Mouse (Mus musculus): ENCODE results near the gene Sec23a.
A peak's percentile ranks its signal among the peaks of the same experiment; 100 is the strongest.
"Not testable (repeated sequence)": the region's sequence is repeated elsewhere in the genome, so short reads cannot be mapped to it uniquely, and the experiment has no call there.

The Sec23a gene

DNA sequence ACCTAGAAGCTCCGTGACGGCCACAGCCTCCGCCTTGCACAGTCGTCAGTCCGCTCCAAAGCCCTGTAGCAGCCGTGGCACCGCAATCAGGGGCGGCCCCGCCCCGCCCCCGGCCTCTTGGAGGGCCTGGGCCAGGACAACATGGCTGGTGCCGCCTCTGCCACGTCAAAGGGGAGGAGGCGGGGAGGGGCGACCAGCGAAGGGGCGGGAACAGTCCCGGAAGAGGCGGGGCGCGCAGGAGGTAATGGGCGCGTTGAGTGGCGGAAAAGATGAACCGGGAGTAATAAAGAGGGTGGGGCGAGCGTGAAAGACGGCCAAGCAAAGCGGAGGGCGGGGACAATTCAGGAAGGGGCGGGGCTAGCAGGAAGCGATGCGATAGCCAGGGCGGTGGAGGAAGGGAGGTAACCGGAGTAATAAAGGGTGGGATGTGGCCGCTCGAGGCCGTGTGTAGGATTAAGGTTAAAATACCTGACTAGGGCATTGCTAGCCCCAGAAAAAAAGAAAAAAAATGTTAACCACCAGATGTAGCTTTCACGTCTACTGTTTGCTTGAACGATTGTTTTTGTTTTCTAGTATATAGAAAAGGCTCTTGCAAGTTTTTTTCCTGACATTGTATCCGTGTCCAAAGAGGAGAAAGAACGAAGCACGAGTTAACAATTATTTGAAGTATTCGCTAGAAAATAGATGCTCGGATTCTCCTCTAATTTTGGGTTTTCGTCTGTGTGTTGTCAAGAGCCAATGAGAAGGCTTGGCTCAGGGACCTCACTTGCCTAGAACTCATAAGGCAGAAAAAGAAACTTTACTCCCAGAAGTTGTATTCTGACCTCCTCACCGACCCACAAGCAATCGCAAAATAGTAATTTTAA is at the start of gene Sec23a:
Sec23a (minus strand) TSS at position 174 of the 866 bp plus-strand sequence.
- peak; percentile 99 for DNase-seq

DNA sequence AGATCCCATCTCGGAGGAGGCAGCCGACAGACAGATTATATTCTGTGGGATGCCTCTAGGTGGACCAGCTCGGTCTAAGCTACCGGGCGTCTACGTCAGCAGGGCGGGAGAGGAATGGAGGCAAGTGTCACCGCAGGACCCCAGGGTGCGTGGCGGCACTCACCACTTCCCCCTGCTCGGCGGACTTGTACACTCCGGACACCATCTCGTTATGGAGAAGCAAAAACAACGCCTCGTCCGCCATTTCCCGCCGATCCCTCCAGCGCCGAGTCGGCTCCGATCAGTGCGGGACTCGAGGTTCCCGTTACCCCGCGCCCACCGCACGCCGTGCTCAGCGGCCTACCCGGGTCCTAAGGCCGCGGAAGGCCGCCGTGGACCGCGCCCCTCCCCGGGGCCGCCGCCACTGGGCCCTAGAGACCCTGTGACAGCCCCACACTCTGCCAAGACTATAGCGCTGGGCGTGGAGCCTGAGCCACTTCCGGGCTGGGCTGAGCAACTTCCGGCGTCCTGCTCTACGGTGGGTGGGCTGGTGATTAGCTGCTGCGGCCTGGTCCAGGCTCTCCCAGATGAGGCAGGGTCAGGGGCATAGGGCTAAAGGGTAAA is 49.3 kb upstream of the Sec23a start, which contains the start of gene Trappc6b:
Trappc6b (minus strand) TSS at position 480 of the 603 bp plus-strand sequence.
- peak; percentile 92 for DNase-seq

DNA sequence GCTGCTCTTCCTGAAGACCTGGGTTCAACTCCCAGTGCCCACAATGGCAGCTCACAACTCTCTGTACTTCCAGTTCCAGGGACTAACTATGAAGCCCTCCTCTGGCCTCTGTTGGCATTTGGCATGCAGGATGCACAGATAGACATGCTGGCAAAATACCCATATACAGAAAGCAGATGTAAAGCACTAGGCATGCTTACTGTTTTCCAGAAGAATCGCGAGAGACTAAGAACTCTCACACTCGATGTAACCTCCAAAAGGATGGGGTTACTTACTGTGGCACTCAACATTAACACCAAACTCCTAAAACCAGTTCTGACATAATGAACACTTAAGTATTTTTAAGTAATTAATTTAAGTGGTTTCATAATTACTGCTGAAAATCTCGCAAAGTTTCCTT is 48.5 kb upstream of the Sec23a start:
- DNase-seq = no peak

DNA sequence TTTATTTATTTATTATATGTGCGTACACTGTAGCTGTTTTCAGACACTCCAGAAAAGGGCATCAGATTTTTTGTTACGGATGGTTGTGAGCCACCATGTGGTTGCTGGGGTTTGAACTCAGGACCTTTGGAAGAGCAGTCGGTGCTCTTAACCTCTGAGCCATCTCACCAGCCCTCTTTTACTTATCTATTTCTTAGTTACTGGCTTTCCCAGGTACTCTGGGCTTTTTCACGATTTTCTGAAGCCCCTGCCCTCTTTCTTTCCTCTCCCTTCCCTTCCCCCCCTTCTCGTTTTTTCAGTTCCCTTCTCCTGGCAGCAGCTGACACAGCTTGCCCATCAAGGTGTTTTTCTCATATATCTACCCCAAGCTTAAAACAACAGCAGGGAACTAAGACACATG is 46.4 kb upstream of the Sec23a start:
- DNase-seq = not testable (repeated sequence)

DNA sequence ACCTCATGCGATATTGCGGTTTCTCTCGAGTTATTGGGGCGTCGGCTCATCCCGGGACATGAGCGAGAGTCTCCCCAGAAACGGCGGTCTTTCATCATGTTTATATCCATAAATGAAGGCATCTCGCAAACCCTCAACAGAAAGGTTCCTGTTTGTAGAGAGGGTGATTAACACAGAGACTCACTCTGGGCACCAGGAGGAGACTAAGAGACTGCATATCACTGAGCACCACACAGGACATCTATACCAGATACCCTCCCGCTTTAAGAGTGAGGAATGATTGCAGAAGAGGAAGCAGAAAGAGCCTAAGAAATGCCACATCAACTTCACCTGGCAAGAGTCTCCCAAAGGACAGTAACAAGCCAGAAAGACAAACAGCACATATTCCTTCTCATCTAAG is 44.4 kb upstream of the Sec23a start:
- DNase-seq = no peak

DNA sequence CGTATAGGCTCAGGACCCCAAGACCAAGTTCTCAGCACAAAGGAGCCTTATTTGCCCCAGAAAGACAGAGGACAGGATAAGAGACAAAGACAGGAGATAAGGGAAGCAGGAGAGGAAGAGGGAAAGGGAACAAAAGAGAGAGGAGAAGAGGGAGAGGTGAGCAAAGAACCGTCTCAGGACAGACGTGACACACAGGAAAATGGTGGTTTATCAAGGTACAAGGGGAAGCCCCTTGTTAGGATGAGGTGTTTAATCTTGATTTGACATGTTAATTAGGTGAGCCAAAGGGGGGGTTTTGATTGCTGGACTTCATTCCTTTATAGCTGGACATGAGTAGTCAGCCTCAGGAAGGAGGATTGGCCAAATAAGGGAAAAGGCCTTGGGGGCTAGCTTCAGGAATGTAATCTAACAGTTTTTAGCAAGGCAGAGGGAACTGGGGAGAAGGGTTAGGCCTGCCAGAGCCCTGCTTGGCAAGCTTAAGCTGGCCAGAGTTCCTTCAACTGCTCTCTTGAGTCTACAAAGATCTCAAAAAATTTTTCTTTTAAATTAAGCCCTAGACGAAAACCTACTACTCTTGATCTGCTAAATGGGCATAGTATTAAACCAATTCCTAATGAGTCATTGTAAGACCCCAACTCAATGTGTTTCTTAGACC is 43.5 kb upstream of the Sec23a start:
- DNase-seq = no peak

DNA sequence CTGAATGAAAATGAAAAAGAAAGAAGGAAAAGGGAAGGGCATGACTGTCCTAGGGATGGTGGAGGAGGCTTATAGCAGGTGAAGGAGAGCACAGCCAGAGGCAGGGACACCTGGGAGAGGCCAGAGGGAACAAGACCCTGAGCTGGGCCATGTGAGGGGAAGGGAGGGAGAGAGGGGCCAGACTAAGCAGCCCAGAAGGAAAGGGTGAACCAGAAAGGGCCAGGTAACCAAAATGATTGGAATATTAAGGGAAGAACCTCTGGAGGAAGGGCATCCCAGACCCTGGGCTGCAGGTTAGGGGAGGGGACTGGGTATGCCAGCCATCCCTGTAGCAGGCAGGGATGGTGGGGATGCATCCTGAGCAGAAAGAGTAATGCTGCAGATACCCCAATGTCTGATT is 42.2 kb upstream of the Sec23a start:
- no peak for DNase-seq

DNA sequence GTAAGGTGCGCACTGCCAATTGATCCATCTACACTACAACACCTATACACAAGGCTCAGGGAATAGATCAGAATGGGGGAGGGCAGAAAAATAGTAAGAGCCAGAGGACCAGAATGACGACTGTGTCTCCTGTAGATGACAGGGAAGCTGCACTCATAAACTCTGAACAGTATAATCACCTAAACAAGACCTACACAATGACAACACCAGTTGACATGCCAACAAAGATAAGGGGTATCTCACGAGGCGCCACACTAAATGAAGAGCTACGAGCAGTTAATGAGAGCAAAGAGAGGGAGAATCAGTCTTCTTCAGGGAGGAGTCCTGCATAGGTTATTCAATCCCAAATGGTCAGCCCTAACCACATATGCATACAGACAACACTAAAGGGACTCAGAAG is 41.3 kb upstream of the Sec23a start:
- no peak for DNase-seq

DNA sequence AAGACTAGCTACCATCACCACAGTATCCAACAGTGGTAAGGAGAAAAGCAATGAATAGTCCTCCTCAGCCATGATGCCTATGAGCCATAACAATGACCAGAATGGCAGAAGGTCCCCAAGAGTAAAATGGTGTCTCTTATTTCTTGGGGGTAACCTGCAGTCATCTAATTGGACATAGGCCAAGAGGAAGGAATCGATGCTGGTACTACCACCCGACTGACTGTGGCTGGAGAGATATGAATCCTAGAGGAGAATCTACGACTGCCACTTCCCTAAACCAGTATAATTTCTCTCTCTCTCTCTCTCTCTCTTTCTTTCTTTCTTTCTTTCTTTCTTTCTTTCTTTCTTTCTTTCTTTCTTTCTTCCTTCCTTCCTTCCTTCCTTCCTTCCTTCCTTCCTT is 40.7 kb upstream of the Sec23a start:
- no peak for DNase-seq

DNA sequence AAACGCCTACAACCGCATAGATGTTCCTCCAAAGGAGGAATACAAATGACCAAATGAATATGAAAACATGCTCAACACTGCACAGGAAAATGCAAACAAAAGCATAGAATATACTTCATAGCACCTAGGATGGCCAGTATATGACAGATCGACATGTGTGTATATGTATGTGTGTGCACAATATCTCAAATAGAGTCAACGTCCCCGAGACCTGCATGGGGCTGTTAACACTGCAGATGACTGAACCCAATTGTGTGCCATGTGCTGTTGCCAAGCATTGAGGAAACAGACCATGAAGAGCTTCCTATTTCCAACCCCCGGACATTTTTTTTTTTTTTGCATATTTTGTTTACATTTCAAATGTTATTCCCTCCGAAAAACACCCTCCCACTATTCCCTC is 29.0 kb upstream of the Sec23a start:
- no peak for DNase-seq

DNA sequence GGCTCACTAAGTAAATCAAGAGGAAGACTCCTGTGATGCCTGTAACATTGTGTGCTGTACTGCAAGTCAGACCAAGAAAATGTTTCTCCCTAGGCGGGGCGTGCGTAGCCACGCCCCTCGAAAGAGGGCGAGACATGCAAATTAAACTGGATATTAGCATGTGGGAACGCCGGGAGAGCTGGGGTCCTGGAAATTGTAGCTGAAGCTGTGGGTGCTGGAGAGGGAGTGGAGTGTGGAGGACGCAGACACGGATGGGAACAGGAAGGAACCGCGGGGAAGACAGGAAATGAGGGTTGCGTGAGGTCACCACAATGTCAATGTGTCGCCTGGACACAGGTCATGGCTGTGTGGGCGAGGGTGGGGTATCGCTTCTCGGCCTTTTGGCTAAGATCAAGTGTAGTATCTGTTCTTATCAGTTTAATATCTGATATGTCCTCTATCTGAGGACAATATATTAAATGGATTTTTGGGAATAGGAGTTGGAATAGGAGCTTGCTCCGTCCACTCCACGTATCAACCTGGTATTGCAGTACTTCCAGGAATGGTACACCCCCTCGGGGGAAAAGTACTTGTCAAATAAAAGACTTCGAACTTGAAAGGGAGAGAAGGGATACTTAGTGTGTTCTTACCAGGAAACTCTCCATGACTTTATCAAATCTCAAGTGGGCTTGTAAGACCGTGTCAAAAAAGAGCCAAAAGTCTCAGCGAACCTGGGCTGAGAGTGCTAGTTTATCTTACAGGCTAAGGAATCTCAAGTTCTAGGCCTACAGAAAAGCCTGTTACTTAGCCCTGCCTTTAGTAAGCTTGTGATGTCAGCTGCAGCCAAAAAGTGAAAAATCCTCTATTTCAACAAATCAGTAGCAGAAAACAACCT is 28.4 kb upstream of the Sec23a start:
- DNase-seq = peak; percentile 73

DNA sequence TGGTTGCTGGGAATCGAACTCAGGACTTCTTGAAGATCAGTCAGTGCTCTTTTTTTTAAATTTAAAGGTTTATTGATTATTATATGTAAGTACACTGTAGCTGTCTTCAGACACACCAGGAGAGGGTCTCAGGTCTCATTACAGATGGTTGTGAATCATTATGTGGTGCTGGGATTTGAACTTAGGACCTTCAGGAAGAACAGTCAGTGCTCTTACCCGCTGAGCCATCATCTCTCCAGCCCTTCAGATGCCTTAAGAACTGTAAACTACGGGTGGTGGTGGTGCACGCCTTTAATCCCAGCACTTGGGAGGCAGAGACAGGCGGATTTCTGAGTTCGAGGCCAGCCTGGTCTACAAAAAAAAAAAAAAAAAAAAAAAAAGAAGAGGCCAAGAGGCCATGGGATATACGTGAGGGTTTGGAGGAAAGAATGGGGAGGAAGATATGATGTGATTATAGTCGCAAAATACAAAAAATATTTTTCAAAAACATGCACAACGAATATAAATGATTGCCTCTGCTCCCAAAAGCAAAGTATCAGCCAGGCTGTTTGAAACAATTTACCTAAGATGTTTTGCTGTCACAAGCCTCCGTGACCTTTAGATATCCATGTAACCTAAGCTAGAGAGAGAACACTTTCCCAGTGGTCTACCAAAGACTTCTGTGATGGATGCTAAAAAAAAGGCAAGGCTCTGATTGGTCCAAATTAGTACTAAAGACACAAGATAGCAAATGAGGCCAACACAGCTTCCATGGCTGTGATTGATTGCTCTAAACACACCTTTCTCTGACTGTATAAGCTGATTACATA is 27.5 kb upstream of the Sec23a start:
- DNase-seq = peak; percentile 8

DNA sequence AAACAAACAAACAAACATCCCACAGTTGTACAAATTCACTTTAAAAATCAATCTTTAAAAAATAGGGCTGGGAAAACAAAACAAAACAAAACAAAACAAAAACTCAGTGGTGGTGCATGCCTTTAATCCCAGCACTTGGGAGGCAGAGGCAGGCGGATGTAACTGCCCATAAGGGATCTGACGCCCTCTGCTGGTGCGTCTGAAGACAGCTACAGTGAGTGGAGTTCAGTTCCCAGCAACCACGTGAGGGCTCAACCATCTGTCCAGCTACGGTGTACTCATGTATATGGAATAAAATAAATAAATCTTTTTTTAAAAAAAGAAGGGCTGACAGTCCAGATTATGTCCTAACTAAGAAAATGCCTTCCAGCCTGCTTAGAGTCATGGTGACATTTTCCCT is 20.3 kb upstream of the Sec23a start:
- no peak for DNase-seq

DNA sequence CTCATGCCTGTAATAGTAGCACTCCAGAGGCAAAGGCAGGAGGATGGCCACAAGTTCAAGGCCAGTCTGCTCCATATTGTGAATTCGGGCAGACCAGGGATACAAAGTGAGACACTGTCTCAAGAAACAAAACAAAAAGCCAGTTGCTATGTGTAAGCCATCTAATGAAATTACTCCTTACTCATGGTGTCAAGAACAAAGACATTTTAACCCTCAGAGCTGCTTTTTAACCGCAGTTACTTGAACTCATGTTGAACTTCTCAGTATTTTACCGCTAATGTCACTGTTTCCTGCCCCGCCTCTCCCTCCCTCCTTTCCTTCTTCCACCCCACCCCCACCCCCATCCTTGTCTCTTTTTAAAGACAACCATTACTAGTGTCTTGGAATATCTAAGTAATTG is 9.5 kb upstream of the Sec23a start:
- DNase-seq = no peak

DNA sequence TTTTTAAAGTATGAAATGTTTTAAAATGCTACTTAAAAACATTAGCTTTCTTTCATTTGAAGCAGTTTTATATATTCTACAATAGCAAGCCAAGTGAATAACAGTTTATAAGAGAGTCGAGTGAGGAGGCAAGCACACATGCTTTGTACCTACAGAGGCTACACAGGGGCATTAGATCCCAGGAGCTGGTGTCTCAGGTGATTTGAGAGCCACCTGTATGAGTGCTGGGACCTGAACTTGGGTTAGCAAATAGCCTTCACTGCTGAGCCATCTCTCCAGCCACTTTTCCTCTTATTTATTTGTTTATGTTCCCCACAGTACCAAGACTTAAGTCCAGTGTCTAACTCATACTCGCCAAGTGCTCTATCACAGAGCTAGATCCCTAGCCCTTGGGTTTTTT is 8.1 kb upstream of the Sec23a start:
- no peak for DNase-seq

DNA sequence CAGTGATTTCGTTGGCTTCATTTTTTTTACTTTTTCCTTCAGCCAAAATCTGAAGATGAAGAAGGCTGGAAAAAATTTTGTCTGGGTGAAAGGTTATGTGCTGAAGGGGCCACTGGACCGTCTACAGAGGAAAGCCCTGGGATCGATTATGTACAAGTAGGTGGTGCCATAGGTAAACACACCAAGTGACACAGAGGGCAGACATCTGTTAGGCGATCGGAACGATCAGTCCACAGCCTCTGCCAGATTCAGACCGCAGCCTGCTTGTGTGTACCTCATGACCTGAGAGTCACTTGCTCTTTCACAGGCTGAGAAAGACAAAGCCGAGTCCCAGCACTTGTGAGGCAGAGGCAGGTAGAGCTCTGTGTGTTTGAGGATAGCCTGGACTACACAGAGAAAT is 6.2 kb upstream of the Sec23a start:
- DNase-seq = no peak

DNA sequence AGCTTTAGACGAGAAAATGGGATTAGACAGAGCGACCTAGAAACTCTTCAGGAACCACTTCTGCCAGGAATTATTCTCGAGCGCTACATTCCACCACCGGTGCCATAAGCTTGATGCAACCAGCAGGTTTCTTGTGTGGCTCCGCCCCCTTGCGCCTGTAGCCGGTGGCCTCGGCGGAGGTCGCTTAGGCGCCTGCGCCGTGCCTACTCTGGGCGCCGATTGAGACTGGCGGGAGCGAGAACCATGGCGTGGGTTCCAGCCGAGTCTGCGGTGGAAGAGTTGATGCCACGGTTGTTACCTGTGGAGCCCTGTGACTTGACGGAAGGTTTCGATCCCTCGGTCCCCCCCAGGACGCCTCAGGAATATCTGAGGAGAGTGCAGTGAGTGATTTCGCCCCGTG is 1.4 kb upstream of the Sec23a start, which contains the start of gene Gemin2:
Gemin2 (plus strand) TSS at position 160 of the 400 bp plus-strand sequence.
- DNase-seq = peak; percentile 94

DNA sequence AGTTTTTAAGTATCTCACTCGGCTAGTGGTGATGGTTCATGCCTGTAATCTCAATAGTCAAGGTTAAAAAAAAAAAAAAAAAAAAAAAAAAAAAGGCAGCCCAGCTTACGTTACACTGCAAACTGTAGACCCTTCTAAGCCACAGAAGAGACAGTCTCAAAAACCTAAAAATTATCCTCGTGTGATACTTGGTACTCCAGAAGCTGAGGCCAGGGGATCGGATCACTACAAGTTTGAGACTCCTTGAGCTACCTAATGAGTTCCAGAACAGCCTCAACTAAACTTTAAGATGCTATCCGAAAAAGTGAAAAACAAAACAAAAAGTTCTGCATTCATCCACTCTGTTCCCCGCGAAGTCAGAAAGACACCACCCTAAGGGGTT is 884 bp upstream of the Sec23a start:
- no peak for DNase-seq

DNA sequence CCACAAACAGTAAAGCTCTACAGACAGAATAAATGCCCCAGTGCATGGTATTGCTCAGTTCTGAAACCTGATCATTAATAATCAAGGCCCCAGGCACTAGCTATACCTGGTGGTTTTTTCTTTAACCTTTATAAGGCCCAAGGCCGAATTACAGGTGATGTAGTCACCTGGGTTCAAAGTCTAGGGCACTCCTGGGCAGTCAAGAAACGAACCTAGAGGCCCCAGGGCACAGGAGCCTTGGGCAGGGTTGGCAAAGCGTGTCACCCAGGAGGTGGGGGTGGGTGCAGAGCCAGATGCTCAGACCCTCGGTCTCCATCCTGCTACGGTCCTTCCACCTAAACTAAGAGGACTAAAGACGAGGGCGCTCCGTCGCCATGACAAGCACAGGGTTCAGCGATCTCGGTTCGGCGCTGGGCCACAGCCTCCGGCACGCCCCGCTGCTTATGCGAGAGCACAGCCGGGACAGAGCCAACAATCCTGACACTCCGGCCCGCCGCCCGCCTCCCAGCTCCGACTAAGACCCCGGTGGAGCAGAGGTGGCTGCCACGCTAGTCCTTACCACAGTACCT is 458 bp downstream of the Sec23a start:
- no peak for DNase-seq

DNA sequence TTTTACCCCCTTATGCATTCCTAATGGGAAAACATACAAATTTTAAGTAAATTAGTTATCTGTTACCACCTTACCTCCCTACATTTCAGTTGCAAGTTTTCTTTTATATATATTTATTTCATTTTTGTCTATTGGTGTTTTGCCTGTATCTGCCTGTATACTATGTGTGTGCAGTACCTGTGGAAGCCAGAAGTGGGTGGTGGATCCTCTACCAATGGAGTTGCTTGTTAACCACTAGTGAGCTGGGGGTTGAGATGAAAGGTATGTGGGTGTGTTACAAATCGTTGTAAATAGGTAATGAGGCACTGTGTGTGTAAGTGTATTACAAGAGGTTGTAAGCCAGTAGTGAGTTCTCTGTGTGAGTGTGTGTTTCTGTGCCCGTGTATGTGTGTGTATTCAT is 1.3 kb downstream of the Sec23a start:
- DNase-seq = peak; percentile 16

DNA sequence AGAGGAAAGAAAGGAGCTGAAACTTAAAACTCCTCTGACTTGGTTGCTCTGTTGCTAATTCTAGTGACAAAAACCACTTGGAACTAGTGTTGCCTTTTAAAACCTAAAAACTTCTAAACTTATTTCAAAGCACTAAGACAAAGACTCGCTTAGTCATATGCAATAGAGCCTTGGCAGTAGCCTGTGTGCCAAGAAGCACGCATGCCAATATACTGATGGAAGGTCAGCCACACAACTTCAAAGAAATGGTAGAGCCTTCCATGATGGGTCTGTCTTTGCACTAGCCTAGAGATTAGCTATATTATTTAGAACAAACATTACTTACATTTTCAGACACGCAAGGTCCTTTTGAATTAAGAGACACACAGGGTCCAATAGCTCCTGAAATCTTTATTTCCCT is 26.1 kb downstream of the Sec23a start:
- no peak for DNase-seq
